ENCODE assay signal across 13 mouse cellular contexts in genomic region chr4:95075591-95076002, GRCm38 (mm10). TPM values are rescaled to one million over a fixed set of nuclear protein-coding genes. Genes with fewer than 3 reads are reported as not detected.
DNase-seq lines count a peak whose midpoint lies in the region; ATAC-seq and TF ChIP-seq lines count a peak whose summit lies in the region.
"Had no signal": no experiment of that assay in that cellular context is flagged by ENCODE, and none has a peak within 500 bp of the region (broad histone marks: within the 10 kb centered on the region; RNA-seq: fewer than 3 reads in every experiment).

No protein-coding gene starts in this region.

- peak overlapping the region; percentile 14 for H3K4me3 ChIP-seq in ES-Bruce4 (ENCODE audit: low read depth, low read length)
- no peak overlapping the region for H3K4me3 ChIP-seq in liver, embryonic 12.5 days
- H3K4me3 ChIP-seq in left cerebral cortex, adult 2 months, result no peak overlapping the region
- no peak overlapping the region for H3K4me3 ChIP-seq in hindbrain, embryonic 12.5 days
- H3K4me3 ChIP-seq: liver, embryonic 15.5 days had no signal

- WGBS in liver, embryonic 12.5 days (ENCODE audit: insufficient replicate concordance), result 32% methylated on average over 17 of the region's 17 CpGs
- 92% methylated on average over 17 of the region's 17 CpGs for WGBS in hindbrain, embryonic 12.5 days

- no peaks in the 10 kb centered on the region for H3K36me3 ChIP-seq in ES-Bruce4 (ENCODE audit: control insufficient read depth, insufficient read depth, low read length, poor library complexity, severe bottlenecking)
- H3K36me3 ChIP-seq in liver, embryonic 12.5 days, result no peaks in the 10 kb centered on the region
- no peaks in the 10 kb centered on the region for H3K36me3 ChIP-seq in hindbrain, embryonic 12.5 days
- H3K36me3 ChIP-seq: liver, embryonic 15.5 days had no signal

- no peaks in the 10 kb centered on the region for H3K27me3 ChIP-seq in ES-Bruce4 (ENCODE audit: control insufficient read depth, insufficient read depth, low read length, poor library complexity, severe bottlenecking)
- peaks cover 40% of the 10 kb centered on the region; the same call in 1 of the 2 replicates for H3K27me3 ChIP-seq in liver, embryonic 12.5 days (replicated peaks)
- no peaks in the 10 kb centered on the region for H3K27me3 ChIP-seq in hindbrain, embryonic 12.5 days
- H3K27me3 ChIP-seq: liver, embryonic 15.5 days had no signal

- H3K9me3 ChIP-seq in ES-Bruce4 (replicated peaks; ENCODE audit: control insufficient read depth, insufficient read depth, low read length, poor library complexity, severe bottlenecking), result no peaks in the 10 kb centered on the region
- no peaks in the 10 kb centered on the region for H3K9me3 ChIP-seq in liver, embryonic 12.5 days (replicated peaks)
- H3K9me3 ChIP-seq in hindbrain, embryonic 12.5 days (replicated peaks), result no peaks in the 10 kb centered on the region
- H3K9me3 ChIP-seq: liver, embryonic 15.5 days had no signal

- no peak overlapping the region for H3K9ac ChIP-seq in ES-Bruce4 (ENCODE audit: low read depth, poor library complexity, severe bottlenecking)
- no peak overlapping the region for H3K9ac ChIP-seq in liver, embryonic 12.5 days
- no peak overlapping the region for H3K9ac ChIP-seq in hindbrain, embryonic 12.5 days
- H3K9ac ChIP-seq: liver, embryonic 15.5 days had no signal

- peak; percentile 24 for DNase-seq in ZHBTc4 (ENCODE audit: low read depth, low spot score)
- DNase-seq in left cerebral cortex, adult 2 months (ENCODE audit: extremely low spot score in 1 of 2, low spot score in 2 of 2), result no peak
- DNase-seq in adrenal gland, postnatal 4 days (ENCODE audit: low spot score in 2 of 2), result no peak
- DNase-seq: gastrocnemius, postnatal 10 days; heart, postnatal 10 days; kidney, adult 8-10 months; spleen, adult 18-20 months; thymus, postnatal 14 days had no signal

- intact Hi-C loops in left cerebral cortex, adult 2 months (cut with DNase I), result no loop called here

- TF ChIP-seq EP300 in ES-Bruce4 (IDR thresholded peaks at IDR 0.05; ENCODE audit: insufficient read depth, low read depth, low read length), result no peak

- no peak overlapping the region for H3K27ac ChIP-seq in ES-Bruce4 (ENCODE audit: insufficient read depth, low read length)
- H3K27ac ChIP-seq in liver, embryonic 12.5 days, result no peak overlapping the region
- no peak overlapping the region for H3K27ac ChIP-seq in left cerebral cortex, adult 2 months
- H3K27ac ChIP-seq in hindbrain, embryonic 12.5 days, result no peak overlapping the region
- H3K27ac ChIP-seq: liver, embryonic 15.5 days had no signal

- peak overlapping the region; percentile 16; the same call in 1 of the 2 replicates for H3K4me2 ChIP-seq in liver, embryonic 12.5 days
- no peak overlapping the region for H3K4me2 ChIP-seq in hindbrain, embryonic 12.5 days (replicated peaks)
- H3K4me2 ChIP-seq: liver, embryonic 15.5 days had no signal

- H3K4me1 ChIP-seq in ES-Bruce4 (ENCODE audit: control insufficient read depth, insufficient read depth, low read length), result no peaks in the 10 kb centered on the region
- H3K4me1 ChIP-seq in liver, embryonic 12.5 days, result peaks cover 14% of the 10 kb centered on the region
- peaks cover 4% of the 10 kb centered on the region; the same call in 1 of the 2 replicates for H3K4me1 ChIP-seq in hindbrain, embryonic 12.5 days

- TF ChIP-seq CTCF in ES-Bruce4 (IDR thresholded peaks at IDR 0.05; ENCODE audit: low read depth, low read length), result no peak
- no peak for TF ChIP-seq CTCF in left cerebral cortex, adult 2 months (IDR thresholded peaks at IDR 0.05)

- TF ChIP-seq POLR2A in ES-Bruce4 (IDR thresholded peaks at IDR 0.05; ENCODE audit: insufficient read depth, low read length), result no peak

- peak; percentile 30; the same call in 1 of the 2 replicates for ATAC-seq in liver, embryonic 12.5 days
- peak; percentile 69 for ATAC-seq in megakaryocyte progenitor cell, adult 5-6 weeks (replicated peaks; ENCODE audit: poor library complexity)
- ATAC-seq in hindbrain, embryonic 12.5 days (ENCODE audit: low FRiP score), result no peak

RNA-seq across cellular contexts. Expression of gene Jun, which starts 23.6 kb away (rescaled TPM):
- 16.7 and 17.9 TPM in 2 replicates for polyA plus RNA-seq in ES-Bruce4 (2011; ENCODE audit: insufficient read depth, insufficient read length, low read depth, missing spikeins)
- polyA plus RNA-seq in liver, embryonic 12.5 days (2016; fragmentation: Nextera tagmentation; extraction: Ambion mirVana), result 12.0 and 12.2 TPM in 2 replicates
- total RNA-seq in megakaryocyte progenitor cell, adult 5-6 weeks (2015), result 64.6 and 106 TPM in 2 replicates
- 121 and 159 TPM in 2 replicates for total RNA-seq in megakaryocyte progenitor cell, adult 5-6 weeks (2017)
- total RNA-seq in left cerebral cortex, adult 2 months (2021), result 10 to 100 TPM; 56.7 to 61.4 TPM
- polyA plus RNA-seq in hindbrain, embryonic 12.5 days (2016; fragmentation: Nextera tagmentation; extraction: Ambion mirVana), result 70.7 and 86.0 TPM in 2 replicates
- total RNA-seq in adrenal gland, postnatal 4 days (2021), result 10 to 100 TPM; 46.6 to 58.6 TPM
